Mouse (Mus musculus): ENCODE data around the gene Patz1.

Gene Patz1

GRCm38 (mm10) chr11:3330991-3331750 is 42.5 kb downstream of the Patz1 start:
- peak; percentile 25 for DNase-seq

DNA sequence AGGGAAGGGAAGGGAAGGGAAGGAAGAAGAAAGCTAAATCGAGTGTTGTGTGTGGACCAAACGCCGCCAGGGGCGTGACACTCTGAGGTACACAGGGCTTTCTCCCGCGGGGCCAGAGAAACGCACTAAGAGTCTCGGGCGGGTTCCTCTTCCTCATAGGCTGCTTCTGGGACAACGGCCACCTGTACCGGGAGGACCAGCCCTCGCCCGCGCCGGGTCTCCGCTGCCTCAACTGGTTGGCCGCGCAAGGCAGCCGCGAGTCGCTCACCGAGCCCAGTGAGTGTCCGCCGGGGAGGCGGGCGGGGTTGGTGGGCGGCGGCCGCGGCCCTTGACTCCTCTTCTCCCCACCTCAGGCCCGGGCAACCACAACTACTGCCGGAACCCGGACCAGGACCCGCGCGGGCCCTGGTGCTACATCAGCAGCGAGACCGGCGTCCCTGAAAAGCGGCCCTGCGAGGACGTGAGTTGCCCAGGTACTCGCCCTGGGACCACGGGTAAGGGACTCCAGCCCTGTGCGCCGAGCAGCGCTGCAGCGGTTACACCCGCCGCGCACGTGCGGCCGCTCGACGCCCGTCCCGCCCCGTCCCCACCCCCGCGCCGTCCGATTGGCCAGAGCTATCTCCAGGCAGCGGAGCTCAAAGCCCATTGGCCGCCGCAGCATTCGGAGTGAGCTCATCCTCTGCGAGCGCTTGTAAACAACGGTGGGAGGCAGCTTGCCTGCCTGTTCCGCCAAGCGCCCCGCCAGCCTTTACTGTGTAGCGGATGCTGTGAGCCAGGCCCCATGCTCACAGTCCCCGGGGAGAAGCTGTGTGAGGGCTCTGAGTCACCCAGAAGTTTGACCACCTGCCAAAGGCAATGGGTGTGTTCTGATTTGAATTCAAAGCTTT is 43.3 kb downstream of the Patz1 start:
- DNase-seq = peak; percentile 96

DNA sequence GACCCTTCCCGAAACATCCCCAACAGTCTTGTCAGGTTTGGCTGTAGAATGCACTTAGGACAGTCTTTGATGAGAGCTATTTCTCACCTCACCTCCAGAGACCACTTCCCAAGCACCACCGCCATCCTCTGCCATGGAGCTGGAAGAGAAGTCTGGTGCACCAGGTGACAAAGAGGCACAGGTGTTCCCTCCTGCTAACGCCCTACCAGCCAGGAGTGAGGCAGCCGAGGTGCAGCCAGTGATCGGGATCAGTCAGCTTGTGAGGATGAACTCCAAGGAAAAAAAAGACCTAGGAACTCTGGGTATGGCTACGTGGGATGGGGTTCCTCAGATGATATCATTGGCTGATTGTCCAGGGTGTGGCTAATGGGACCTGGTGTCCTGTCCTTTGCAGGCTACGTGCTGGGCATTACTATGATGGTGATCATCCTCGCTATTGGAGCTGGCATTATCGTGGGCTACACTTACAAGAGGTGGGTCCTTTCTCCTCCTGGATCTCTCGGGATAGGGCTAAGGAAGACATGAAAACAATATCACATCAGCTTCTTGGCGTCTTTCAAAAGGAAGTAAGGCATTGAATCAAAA is 44.5 kb downstream of the Patz1 start:
- DNase-seq = no peak

- DNase-seq = no peak
Measured at GRCm38 (mm10) chr11:3334141-3334710, 45.6 kb downstream of the Patz1 start.

GRCm38 (mm10) chr11:3334711-3335316 is 46.1 kb downstream of the Patz1 start:
- DNase-seq = peak; percentile 39

DNA sequence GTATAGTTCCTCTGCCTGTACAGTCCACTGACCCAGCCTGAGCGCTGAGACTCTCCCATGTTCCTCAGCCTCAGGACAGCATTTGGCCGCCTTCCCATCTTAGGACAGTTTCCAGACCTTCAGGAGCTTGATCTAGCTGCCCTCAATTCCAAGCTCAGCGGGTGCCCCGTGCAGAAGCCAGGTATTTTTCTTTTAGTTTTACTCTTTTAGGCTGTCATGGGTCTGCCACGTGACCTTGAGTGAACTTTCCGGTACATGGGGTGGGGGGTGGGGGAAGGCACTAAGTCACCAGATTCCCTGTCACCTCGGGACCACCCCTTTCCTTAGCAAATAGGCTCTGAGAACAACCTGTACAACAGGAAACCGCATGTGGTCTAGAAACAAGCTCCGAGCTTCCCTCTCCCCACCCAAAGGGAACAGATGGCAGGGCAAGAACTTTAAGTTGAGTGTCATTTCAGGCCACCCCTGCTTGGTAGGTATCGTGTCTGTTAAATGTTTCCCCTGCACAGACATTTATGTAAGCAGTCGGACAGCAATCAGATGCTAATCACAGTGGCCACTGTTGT is 47.1 kb downstream of the Patz1 start:
- peak; percentile 23 for DNase-seq

DNA sequence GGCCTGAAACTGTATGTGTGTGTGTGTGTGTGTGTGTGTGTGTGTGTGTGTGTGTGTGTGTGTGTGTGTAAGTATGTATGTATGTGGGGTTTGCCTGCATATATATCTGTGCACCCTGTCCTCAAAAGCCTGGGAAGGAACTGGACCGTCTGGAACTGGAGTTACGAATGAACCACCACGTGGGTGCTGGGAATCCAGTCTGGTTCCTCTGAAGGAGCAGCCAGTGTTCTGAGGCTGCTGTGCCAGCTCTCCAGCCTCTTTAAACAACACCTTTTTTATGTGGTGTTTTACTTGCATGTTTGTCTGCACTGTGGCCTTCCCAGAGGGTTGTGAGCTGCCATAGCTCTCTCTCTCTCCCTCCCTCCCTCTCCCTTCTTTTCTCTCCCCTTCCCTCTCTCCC is 47.9 kb downstream of the Patz1 start:
- DNase-seq = no peak

- peak; percentile 72 for DNase-seq
Measured at GRCm38 (mm10) chr11:3337173-3337955, 48.7 kb downstream of the Patz1 start.

- DNase-seq = no peak
Measured at GRCm38 (mm10) chr11:3337961-3338360, 49.3 kb downstream of the Patz1 start.

GRCm38 (mm10) chr11:3341476-3341875 is 52.8 kb downstream of the Patz1 start:
- no peak for DNase-seq

GRCm38 (mm10) chr11:3344916-3345315 is 56.2 kb downstream of the Patz1 start:
- no peak for DNase-seq

GRCm38 (mm10) chr11:3346351-3346750 is 57.7 kb downstream of the Patz1 start:
- no peak for DNase-seq

GRCm38 (mm10) chr11:3347091-3347834 is 58.6 kb downstream of the Patz1 start:
- DNase-seq = peak; percentile 93

DNA sequence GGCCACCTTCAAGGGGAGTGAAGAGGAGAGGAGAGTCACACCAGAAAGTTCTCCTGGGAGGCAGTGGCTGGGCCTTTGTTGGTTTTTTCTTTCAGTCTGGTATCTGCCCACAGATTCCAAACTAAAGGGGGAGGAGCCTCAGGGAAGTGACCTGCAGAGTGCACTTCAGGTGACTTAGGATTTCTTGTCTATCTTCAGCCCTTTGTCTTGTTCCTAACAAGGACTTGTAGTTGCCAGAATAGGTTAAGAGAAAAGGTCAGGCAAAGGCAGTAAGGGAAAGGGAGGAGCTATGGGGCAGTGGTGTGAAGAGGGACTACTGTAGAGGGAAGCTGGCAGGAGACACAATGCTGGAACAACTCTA is 59.1 kb downstream of the Patz1 start:
- no peak for DNase-seq

DNA sequence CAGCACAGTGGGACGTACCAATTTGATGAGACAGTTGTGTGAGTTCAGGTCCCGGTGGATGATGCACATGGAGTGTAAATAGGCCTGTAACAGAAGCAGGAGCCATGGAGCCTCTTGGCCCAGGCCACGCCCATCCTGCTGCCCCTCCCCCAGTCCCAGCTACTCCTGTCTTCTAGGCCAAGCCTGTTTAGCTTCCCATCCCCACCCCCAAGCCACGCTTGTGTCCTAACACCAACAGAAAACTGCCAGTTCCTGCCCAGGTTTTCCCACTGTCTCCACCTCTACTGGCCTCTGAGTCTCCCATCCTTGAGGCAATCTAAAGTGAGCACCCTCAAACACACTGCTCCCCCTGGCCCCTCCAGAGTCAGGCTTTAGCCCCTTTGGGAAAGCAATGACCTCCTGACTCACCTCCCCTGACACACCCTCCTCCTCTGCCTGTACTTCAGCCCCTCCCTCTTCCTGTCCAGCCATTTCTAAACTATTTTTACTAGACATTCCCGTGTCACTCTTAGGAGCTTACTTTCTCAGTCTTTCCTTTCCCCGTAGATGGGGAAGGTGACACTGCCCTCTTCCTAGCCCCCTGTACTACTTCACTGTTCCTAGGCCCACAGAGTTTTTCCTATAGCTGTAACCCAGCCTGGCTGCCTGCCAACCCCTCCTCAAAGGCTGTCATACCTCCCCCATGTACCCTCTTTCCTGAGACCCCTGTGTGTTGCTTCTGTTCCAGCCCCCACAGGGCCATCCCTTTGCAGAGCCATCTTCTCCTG is 60.1 kb downstream of the Patz1 start:
- DNase-seq = peak; percentile 70

GRCm38 (mm10) chr11:3349343-3349695 is 60.6 kb downstream of the Patz1 start:
- no peak for DNase-seq

GRCm38 (mm10) chr11:3352131-3352530 is 63.5 kb downstream of the Patz1 start:
- DNase-seq = no peak

- DNase-seq = peak; percentile 9
Measured at GRCm38 (mm10) chr11:3352990-3353585, 64.4 kb downstream of the Patz1 start.

Data from embryo, embryonic 11 days (tissue).